7 mouse cellular contexts compared by ENCODE assay signal in genomic region chr3:145602410-145603206, GRCm38 (mm10). TPM values are rescaled to one million over a fixed set of nuclear protein-coding genes. Genes with fewer than 3 reads are reported as not detected.
DNase-seq lines count a peak whose midpoint lies in the region; ATAC-seq and TF ChIP-seq lines count a peak whose summit lies in the region.

No protein-coding gene starts in this region.

- peaks cover 2% of the 10 kb centered on the region for H3K4me1 ChIP-seq in liver, embryonic 16.5 days (ENCODE audit: control insufficient read depth, low read depth, low read length)
- H3K4me1 ChIP-seq in embryonic facial prominence, embryonic 14.5 days (ENCODE audit: control insufficient read depth, insufficient read depth, low read length) = no peaks in the 10 kb centered on the region
- H3K4me1 ChIP-seq in kidney, adult 2 months (ENCODE audit: control insufficient read depth, insufficient read depth, low read length) = no peaks in the 10 kb centered on the region
- peaks cover 16% of the 10 kb centered on the region for H3K4me1 ChIP-seq in neural tube, embryonic 14.5 days (ENCODE audit: control insufficient read depth, insufficient read depth, low read length)

- H3K9ac ChIP-seq in liver, embryonic 16.5 days (ENCODE audit: low read depth, low read length) = no peak overlapping the region; the same call in 1 of the 2 replicates
- H3K9ac ChIP-seq in embryonic facial prominence, embryonic 14.5 days (ENCODE audit: low read depth, low read length) = no peak overlapping the region
- no peak overlapping the region for H3K9ac ChIP-seq in neural tube, embryonic 14.5 days (replicated peaks; ENCODE audit: low read depth, low read length)

- no peak for TF ChIP-seq POLR2A in kidney, adult 2 months (IDR thresholded peaks at IDR 0.05; ENCODE audit: low read depth, low read length)

- H3K4me2 ChIP-seq in liver, embryonic 16.5 days (ENCODE audit: low read depth, low read length) = no peak overlapping the region
- H3K4me2 ChIP-seq in embryonic facial prominence, embryonic 14.5 days (ENCODE audit: low read depth, low read length) = no peak overlapping the region
- 0 out of 2 replicates have a peak overlapping the region, but pooled peaks have one; percentile 8 for H3K4me2 ChIP-seq in neural tube, embryonic 14.5 days (ENCODE audit: low read depth, low read length)

- no peaks in the 10 kb centered on the region for H3K27me3 ChIP-seq in liver, embryonic 16.5 days (ENCODE audit: control insufficient read depth, insufficient read depth, low read depth, low read length)
- no peaks in the 10 kb centered on the region for H3K27me3 ChIP-seq in embryonic facial prominence, embryonic 14.5 days (replicated peaks; ENCODE audit: control insufficient read depth, insufficient read depth, low read length)
- no peaks in the 10 kb centered on the region for H3K27me3 ChIP-seq in kidney, adult 2 months (replicated peaks; ENCODE audit: control insufficient read depth, insufficient read depth, low read length)
- H3K27me3 ChIP-seq in neural tube, embryonic 14.5 days (ENCODE audit: control insufficient read depth, insufficient read depth, low read length) = no peaks in the 10 kb centered on the region

- H3K27ac ChIP-seq in liver, embryonic 16.5 days (ENCODE audit: low read length) = peak overlapping the region; percentile 56; the same call in 1 of the 2 replicates
- peak overlapping the region; percentile 10; the same call in 1 of the 2 replicates for H3K27ac ChIP-seq in embryonic facial prominence, embryonic 14.5 days (replicated peaks; ENCODE audit: low read depth, low read length)
- no peak overlapping the region for H3K27ac ChIP-seq in kidney, adult 2 months (ENCODE audit: insufficient read depth, low read depth, low read length)
- H3K27ac ChIP-seq in neural tube, embryonic 14.5 days (ENCODE audit: low read depth, low read length) = peak overlapping the region; percentile 41

- H3K9me3 ChIP-seq in liver, embryonic 16.5 days (replicated peaks; ENCODE audit: control insufficient read depth, low read length) = no peaks in the 10 kb centered on the region
- no peaks in the 10 kb centered on the region for H3K9me3 ChIP-seq in embryonic facial prominence, embryonic 14.5 days (ENCODE audit: control insufficient read depth, low read length)
- no peaks in the 10 kb centered on the region for H3K9me3 ChIP-seq in neural tube, embryonic 14.5 days (ENCODE audit: control insufficient read depth, low read length)

- H3K4me3 ChIP-seq in liver, embryonic 16.5 days (ENCODE audit: low read depth, low read length) = no peak overlapping the region
- H3K4me3 ChIP-seq in embryonic facial prominence, embryonic 14.5 days (ENCODE audit: low read depth, low read length) = no peak overlapping the region
- no peak overlapping the region for H3K4me3 ChIP-seq in kidney, adult 2 months (ENCODE audit: insufficient read depth, low read depth, low read length)
- no peak overlapping the region for H3K4me3 ChIP-seq in neural tube, embryonic 14.5 days (ENCODE audit: low read depth, low read length)

- 58% methylated on average over 11 of the region's 11 CpGs for WGBS in liver, embryonic 16.5 days (ENCODE audit: insufficient replicate concordance)
- WGBS in embryonic facial prominence, embryonic 14.5 days = 72% methylated on average over 11 of the region's 11 CpGs
- WGBS in kidney, adult 2 months = 43% methylated on average over 11 of the region's 11 CpGs
- 23% methylated on average over 11 of the region's 11 CpGs for WGBS in neural tube, embryonic 14.5 days

- no peak for DNase-seq in liver
- DNase-seq in embryonic facial prominence, embryonic 14.5 days (ENCODE audit: low spot score) = peak; percentile 46
- peak; percentile 52 for DNase-seq in kidney, adult 2 months
- DNase-seq in left cerebral cortex, adult 11 months (ENCODE audit: low spot score) = no peak

- peaks cover 9% of the 10 kb centered on the region; the same call in 1 of the 2 replicates for H3K36me3 ChIP-seq in liver, embryonic 16.5 days (ENCODE audit: control insufficient read depth, insufficient read depth)
- peaks cover 80% of the 10 kb centered on the region for H3K36me3 ChIP-seq in embryonic facial prominence, embryonic 14.5 days (ENCODE audit: control insufficient read depth, insufficient read depth, low read length)
- peaks cover 2% of the 10 kb centered on the region; the same call in 1 of the 2 replicates for H3K36me3 ChIP-seq in kidney, adult 2 months (ENCODE audit: control insufficient read depth, insufficient read depth, low read length)
- H3K36me3 ChIP-seq in neural tube, embryonic 14.5 days (ENCODE audit: control insufficient read depth, insufficient read depth, low read length) = peaks cover 19% of the 10 kb centered on the region

- no peak for TF ChIP-seq CTCF in kidney, adult 2 months (conservative IDR thresholded peaks at IDR 0.05; ENCODE audit: insufficient read depth, insufficient read length, low read depth, low read length)

- ATAC-seq in liver, embryonic 16.5 days (ENCODE audit: low read depth) = peak; percentile 9; the same call in 1 of the 2 replicates
- ATAC-seq in embryonic facial prominence, embryonic 14.5 days (ENCODE audit: low read depth) = 0 out of 2 replicates have a peak, but pooled peaks have one; percentile 44
- peak; percentile 86 for ATAC-seq in neural tube, embryonic 14.5 days (ENCODE audit: low read depth)
- ATAC-seq in monocyte, adult 5-6 weeks (replicated peaks; ENCODE audit: insufficient number of reproducible peaks, low FRiP score, low TSS enrichment, poor library complexity, severe bottlenecking) = no peak

RNA-seq across cellular contexts. Expression of gene Znhit6, which starts 26.6 kb away (rescaled TPM):
- polyA plus RNA-seq in liver, embryonic 16.5 days (2015; fragmentation: Nextera tagmentation; extraction: Ambion mirVana) = 9.5 and 11.5 TPM in 2 replicates
- polyA plus RNA-seq in embryonic facial prominence, embryonic 14.5 days (2014; fragmentation: Nextera tagmentation; extraction: Ambion mirVana) = 27.9 and 32.5 TPM in 2 replicates
- 3.5 and 4.2 TPM in 2 replicates for polyA plus RNA-seq in kidney, adult 2 months (2012; rRNA removed)
- 29.9 and 32.4 TPM in 2 replicates for polyA plus RNA-seq in neural tube, embryonic 14.5 days (2014; fragmentation: Nextera tagmentation; extraction: Ambion mirVana)
- total RNA-seq in monocyte, adult 5-6 weeks (2017) = 3.6 to 17.7 TPM (median 11.7 TPM) in 3 replicates

RNA-seq across cellular contexts. Expression of gene Ccn1, which starts 47.2 kb away (rescaled TPM):
- polyA plus RNA-seq in liver, embryonic 16.5 days (2015; fragmentation: Nextera tagmentation; extraction: Ambion mirVana) = 7.9 and 9.1 TPM in 2 replicates
- polyA plus RNA-seq in embryonic facial prominence, embryonic 14.5 days (2014; fragmentation: Nextera tagmentation; extraction: Ambion mirVana) = 42.6 and 50.5 TPM in 2 replicates
- 14.2 and 16.5 TPM in 2 replicates for polyA plus RNA-seq in kidney, adult 2 months (2012; rRNA removed)
- 1.9 and 4.5 TPM in 2 replicates for polyA plus RNA-seq in neural tube, embryonic 14.5 days (2014; fragmentation: Nextera tagmentation; extraction: Ambion mirVana)
- not detected in 3 replicates for total RNA-seq in monocyte, adult 5-6 weeks (2017)

Comparison
In these comparisons a context has a peak if more than half of its experiments do, and no peak if none do; other contexts are left out.
1. DNase-seq: peak in embryonic facial prominence, embryonic 14.5 days (single experiment) and kidney, adult 2 months (single experiment); none in liver (single experiment) and left cerebral cortex, adult 11 months (single experiment).